8 mouse cellular contexts compared by ENCODE assay signal in the genomic region with DNA sequence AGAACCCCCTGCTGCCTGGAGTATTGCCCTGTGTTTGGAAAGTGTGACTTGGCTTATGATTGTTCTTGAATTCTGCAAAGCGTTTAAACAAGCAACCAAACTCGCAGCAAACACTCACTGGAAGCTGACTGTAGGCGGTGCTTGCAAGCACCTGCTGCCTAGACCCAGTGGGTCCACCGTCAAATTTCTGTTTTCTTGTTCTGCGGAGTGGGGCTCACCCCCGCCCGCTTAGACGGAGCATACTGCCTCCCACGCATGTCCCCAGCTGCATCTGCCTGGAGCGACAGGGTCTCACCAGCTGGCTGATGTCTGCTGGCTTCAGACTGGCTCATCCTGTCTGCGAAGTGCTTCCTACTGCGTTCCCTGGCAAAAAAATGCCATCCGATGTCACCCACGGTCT. TPM values are rescaled to one million over a fixed set of nuclear protein-coding genes. Genes with fewer than 3 reads are reported as not detected.
DNase-seq lines count a peak whose midpoint lies in the region; ATAC-seq lines count a peak whose summit lies in the region.

No protein-coding gene starts in this region.

- intact Hi-C loops in left cerebral cortex, postnatal 36 days (cut with DNase I): no loop called here

- ATAC-seq in heart, embryonic 11.5 days (replicated peaks; ENCODE audit: insufficient number of reproducible peaks, low FRiP score, low TSS enrichment): no peak
- ATAC-seq in midbrain, embryonic 11.5 days (ENCODE audit: low FRiP score): no peak
- no peak for ATAC-seq in stomach, embryonic 15.5 days (ENCODE audit: insufficient read depth, low FRiP score, low read depth)

- 0 out of 2 replicates have a peak, but pooled peaks cover 7% of the 10 kb centered on the region for H3K27me3 ChIP-seq in heart, embryonic 11.5 days (ENCODE audit: control insufficient read depth, insufficient read depth, low read length)
- H3K27me3 ChIP-seq in midbrain, embryonic 11.5 days (ENCODE audit: control insufficient read depth, insufficient read depth, low read length): peaks cover 4% of the 10 kb centered on the region; the same call in 1 of the 2 replicates
- 0 out of 2 replicates have a peak, but pooled peaks cover 9% of the 10 kb centered on the region for H3K27me3 ChIP-seq in stomach, embryonic 15.5 days (replicated peaks)

- no peaks in the 10 kb centered on the region for H3K36me3 ChIP-seq in heart, embryonic 11.5 days (ENCODE audit: control insufficient read depth, insufficient read depth, low read length)
- no peaks in the 10 kb centered on the region for H3K36me3 ChIP-seq in midbrain, embryonic 11.5 days (ENCODE audit: control insufficient read depth, insufficient read depth, low read length)
- no peaks in the 10 kb centered on the region for H3K36me3 ChIP-seq in stomach, embryonic 15.5 days

- H3K4me3 ChIP-seq in heart, embryonic 11.5 days (ENCODE audit: low read depth, low read length): peak overlapping the region; percentile 24
- no peak overlapping the region for H3K4me3 ChIP-seq in midbrain, embryonic 11.5 days (ENCODE audit: low read depth, low read length)
- peak overlapping the region; percentile 35 for H3K4me3 ChIP-seq in stomach, embryonic 15.5 days (replicated peaks)

- H3K4me2 ChIP-seq in heart, embryonic 11.5 days: peak overlapping the region; percentile 68
- peak overlapping the region; percentile 46; the same call in 1 of the 2 replicates for H3K4me2 ChIP-seq in midbrain, embryonic 11.5 days
- H3K4me2 ChIP-seq in stomach, embryonic 15.5 days: peak overlapping the region; percentile 67

- H3K9ac ChIP-seq in heart, embryonic 11.5 days (ENCODE audit: low read depth, low read length): no peak overlapping the region
- H3K9ac ChIP-seq in midbrain, embryonic 11.5 days (ENCODE audit: low read length): no peak overlapping the region
- no peak overlapping the region for H3K9ac ChIP-seq in stomach, embryonic 15.5 days

- peak; percentile 85 to 86 for DNase-seq in CD8-positive naive resting alpha-beta T cell, adult 2 months (ENCODE audit: low read depth in 2 of 2, low spot score in 2 of 2)
- peak; percentile 7 to 20 for DNase-seq in adrenal gland, postnatal 36 days
- DNase-seq in kidney, adult 8-10 months: peak; percentile 25 to 38
- DNase-seq in left cerebral cortex, postnatal 36 days (ENCODE audit: low spot score in 2 of 2): peak; percentile 72 to 76
- peak; percentile 86 for DNase-seq in midbrain, embryonic 11.5 days (ENCODE audit: low spot score, missing footprints)
- no peak for DNase-seq in urinary bladder, postnatal 36 days (ENCODE audit: low spot score in 2 of 2)

- H3K4me1 ChIP-seq in heart, embryonic 11.5 days (ENCODE audit: control insufficient read depth, insufficient read depth, low read length): peaks cover 6% of the 10 kb centered on the region; the same call in 1 of the 2 replicates
- peaks cover 3% of the 10 kb centered on the region; the same call in 1 of the 2 replicates for H3K4me1 ChIP-seq in midbrain, embryonic 11.5 days (ENCODE audit: control insufficient read depth, insufficient read depth, low read length)
- H3K4me1 ChIP-seq in stomach, embryonic 15.5 days: peaks cover 19% of the 10 kb centered on the region; the same call in 1 of the 2 replicates

- no peak overlapping the region for H3K27ac ChIP-seq in heart, embryonic 11.5 days (ENCODE audit: low read depth, low read length)
- H3K27ac ChIP-seq in midbrain, embryonic 11.5 days (ENCODE audit: low read depth, low read length): no peak overlapping the region
- no peak overlapping the region for H3K27ac ChIP-seq in stomach, embryonic 15.5 days

- H3K9me3 ChIP-seq in heart, embryonic 11.5 days (replicated peaks; ENCODE audit: control insufficient read depth, low read length): no peaks in the 10 kb centered on the region
- H3K9me3 ChIP-seq in midbrain, embryonic 11.5 days (ENCODE audit: control insufficient read depth, low read length): no peaks in the 10 kb centered on the region
- no peaks in the 10 kb centered on the region for H3K9me3 ChIP-seq in stomach, embryonic 15.5 days

- WGBS in heart, embryonic 11.5 days (ENCODE audit: insufficient replicate concordance): 14% methylated on average over 14 of the region's 14 CpGs
- 23% methylated on average over 14 of the region's 14 CpGs for WGBS in midbrain, embryonic 11.5 days
- WGBS in stomach, embryonic 15.5 days: 11% methylated on average over 14 of the region's 14 CpGs

RNA-seq across cellular contexts. Expression of a gene that starts 0.5 kb away (rescaled TPM):
- total RNA-seq in adrenal gland, postnatal 36 days (2021): not detected
- 0.51 TPM in 1 of 2 replicates, not detected in the other for polyA plus RNA-seq in heart, embryonic 11.5 days (2014; fragmentation: Nextera tagmentation; extraction: Ambion mirVana)
- total RNA-seq in left cerebral cortex, postnatal 36 days (2021): 1 to 10 TPM; 1.5 to 1.9 TPM
- not detected in 2 replicates for polyA plus RNA-seq in midbrain, embryonic 11.5 days (2014; fragmentation: Nextera tagmentation; extraction: Ambion mirVana)
- not detected in 2 replicates for polyA plus RNA-seq in stomach, embryonic 15.5 days (2015; fragmentation: Nextera tagmentation; extraction: Ambion mirVana)

RNA-seq across cellular contexts. Expression of a gene that starts 9.1 kb away (rescaled TPM):
- total RNA-seq in adrenal gland, postnatal 36 days (2021): under 1 TPM in 1 of 2 experiments, not detected in 1; 0.26 TPM
- 0.14 and 0.15 TPM in 2 replicates for polyA plus RNA-seq in heart, embryonic 11.5 days (2014; fragmentation: Nextera tagmentation; extraction: Ambion mirVana)
- 1 to 10 TPM in 1 of 2 experiments, under 1 TPM in 1; 0.82 to 1.0 TPM for total RNA-seq in left cerebral cortex, postnatal 36 days (2021)
- 0.18 TPM in 1 of 2 replicates, not detected in the other for polyA plus RNA-seq in midbrain, embryonic 11.5 days (2014; fragmentation: Nextera tagmentation; extraction: Ambion mirVana)
- 0.13 and 0.40 TPM in 2 replicates for polyA plus RNA-seq in stomach, embryonic 15.5 days (2015; fragmentation: Nextera tagmentation; extraction: Ambion mirVana)

Comparison
In these comparisons a context has a peak if more than half of its experiments do, and no peak if none do; other contexts are left out.
1. DNase-seq: peak in CD8-positive naive resting alpha-beta T cell, adult 2 months (2 of 2), adrenal gland, postnatal 36 days (2 of 2), kidney, adult 8-10 months (2 of 2), left cerebral cortex, postnatal 36 days (2 of 2) and midbrain, embryonic 11.5 days (single experiment); none in urinary bladder, postnatal 36 days (0 of 2).
2. Peak in every context shown above with its lines, with median percentiles within 50 percentile points of each other: H3K4me2 ChIP-seq.